Mouse (Mus musculus) kidney, adult 2 months (tissue): ENCODE measurements around the gene Evi5. TPM values are rescaled to one million over a fixed set of nuclear protein-coding genes. Genes with fewer than 3 reads are reported as not detected.
A peak's percentile ranks its signal among the peaks of the same experiment; 100 is the strongest.

Experiments
- DNase-seq: peaks from one replicate; pipeline ENCODE4 v3.0.0; 2021
- H3K27ac ChIP-seq: fragments of 200-500 bp; 2 replicates; pipeline ENCODE4 v1.5.1; 2012; ENCODE audit warnings: low read depth, low read length, control low read depth, inconsistent platforms; ENCODE audit not compliant: insufficient read depth
- H3K27me3 ChIP-seq: fragments of 200-500 bp; replicated peaks from 2 replicates; pipeline ENCODE4 v1.6.1; 2012; ENCODE audit warnings: mild to moderate bottlenecking, moderate library complexity, low read length, inconsistent platforms; ENCODE audit not compliant: control insufficient read depth, insufficient read depth
- H3K36me3 ChIP-seq: fragments of 200-500 bp; 2 replicates; pipeline ENCODE4 v1.6.1; 2012; ENCODE audit warnings: mild to moderate bottlenecking, moderate library complexity, low read length, inconsistent platforms; ENCODE audit not compliant: control insufficient read depth, insufficient read depth
- H3K4me1 ChIP-seq: fragments of 200-500 bp; 2 replicates; pipeline ENCODE4 v1.6.1; 2011; ENCODE audit warnings: low read length; ENCODE audit not compliant: control insufficient read depth, insufficient read depth
- H3K4me3 ChIP-seq: fragments of 200-500 bp; 2 replicates; pipeline ENCODE4 v1.5.1; 2011; ENCODE audit warnings: mild to moderate bottlenecking, low read depth, low read length, control low read depth; ENCODE audit not compliant: insufficient read depth
- CTCF ChIP-seq: fragments of 200-500 bp; conservative IDR thresholded peaks from 2 replicates; pipeline ENCODE4 v1.5.1; 2011; ENCODE audit warnings: low read depth, mild to moderate bottlenecking, control low read depth, low read length, moderate library complexity, mixed read lengths; ENCODE audit not compliant: insufficient read depth, insufficient read length
- POLR2A ChIP-seq: fragments of 200-500 bp; IDR thresholded peaks from one replicate; pipeline ENCODE4 v1.6.1; 2011; ENCODE audit warnings: low read depth, low read length, control low read depth
- WGBS: fragments of 180-500 bp; shearing (Covaris S2); methylation state at CpG from one replicate; pipeline ENCODE4 v1.1.7; 2018; 5-methylcytosine and 5-hydroxymethylcytosine counted together
- polyA plus RNA-seq: library from polyadenylated mRNA; depleted of rRNA; stranded (reverse); fragments of >200 nt; gene quantifications from 2 replicates; pipeline ENCODE4 v1.2.3, GENCODE M21; 2012

Evi5 gene
- polyA plus RNA-seq, 1 experiment = 39.0 TPM

GRCm38 (mm10) chr5:107909668-107910067 is 34.8 kb upstream of the Evi5 start:
- WGBS = 90% methylated on average over 3 of the region's 3 CpGs
- H3K36me3 ChIP-seq = peaks cover 18% of the 10 kb centered on the region

GRCm38 (mm10) chr5:107908514-107909110 is 33.7 kb upstream of the Evi5 start:
- no peak for DNase-seq
- no peaks in the 10 kb centered on the region for H3K27me3 ChIP-seq
- no peak overlapping the region for H3K27ac ChIP-seq
- H3K36me3 ChIP-seq = peaks cover 22% of the 10 kb centered on the region
- H3K4me3 ChIP-seq = no peak overlapping the region
- H3K4me1 ChIP-seq = no peaks in the 10 kb centered on the region
- TF ChIP-seq POLR2A (no peak), CTCF (no peak)
- 88% methylated on average over 2 of the region's 2 CpGs for WGBS

More at GRCm38 (mm10) chr5:107909668-107910067, 34.8 kb upstream of the Evi5 start:
- TF ChIP-seq CTCF (no peak), POLR2A (no peak)
- no peaks in the 10 kb centered on the region for H3K27me3 ChIP-seq
- H3K4me3 ChIP-seq = no peak overlapping the region
- no peak for DNase-seq
- H3K27ac ChIP-seq = no peak overlapping the region
- H3K4me1 ChIP-seq = no peaks in the 10 kb centered on the region

- WGBS = 59% methylated on average over 3 of the region's 3 CpGs
- TF ChIP-seq POLR2A (no peak), CTCF (no peak)
- DNase-seq = no peak
- Histone ChIP-seq H3K27ac (no peak overlapping the region), H3K27me3 (no peaks in the 10 kb centered on the region), H3K4me3 (no peak overlapping the region), H3K4me1 (peaks cover 3% of the 10 kb centered on the region; the same call in 1 of the 2 replicates), H3K36me3 (peaks cover 23% of the 10 kb centered on the region)
Measured at GRCm38 (mm10) chr5:107904325-107904724, 29.4 kb upstream of the Evi5 start.

- Histone ChIP-seq H3K4me1 (peaks cover 3% of the 10 kb centered on the region; the same call in 1 of the 2 replicates), H3K4me3 (peak overlapping the region; percentile 97), H3K27ac (0 out of 2 replicates have a peak overlapping the region, but pooled peaks have one; percentile 37), H3K36me3 (peaks cover 14% of the 10 kb centered on the region), H3K27me3 (no peaks in the 10 kb centered on the region)
- no peak for DNase-seq
- TF ChIP-seq CTCF = no peak
- no peak for TF ChIP-seq POLR2A
- under 1% methylated on average over 23 of the region's 23 CpGs for WGBS
Measured at GRCm38 (mm10) chr5:107901014-107901615, 26.2 kb upstream of the Evi5 start.

GRCm38 (mm10) chr5:107900206-107901013 is 25.5 kb upstream of the Evi5 start, which contains the start of gene Rpl5:
Rpl5 (plus strand) TSS chr5:107900502.
- WGBS = 4% methylated on average over 66 of the region's 66 CpGs
- TF ChIP-seq POLR2A (peak; percentile 95), CTCF (peak; percentile 95)
- Histone ChIP-seq H3K27ac (peak within 1 kb of the TSS; percentile 37), H3K4me3 (peak within 1 kb of the TSS; percentile 97), H3K36me3 (peaks cover 11% of the 10 kb centered on the region), H3K27me3 (no peaks in the 10 kb centered on the region), H3K4me1 (peaks cover 3% of the 10 kb centered on the region; the same call in 1 of the 2 replicates)
- DNase-seq = peak; percentile 97

- TF ChIP-seq POLR2A (no peak), CTCF (no peak)
- no peak for DNase-seq
- Histone ChIP-seq H3K27ac (no peak overlapping the region), H3K27me3 (no peaks in the 10 kb centered on the region), H3K36me3 (no peaks in the 10 kb centered on the region), H3K4me3 (no peak overlapping the region), H3K4me1 (0 out of 2 replicates have a peak, but pooled peaks cover under 1% of the 10 kb centered on the region)
- 60% methylated on average over 1 of the region's 1 CpGs for WGBS
Measured at GRCm38 (mm10) chr5:107896265-107896664, 21.4 kb upstream of the Evi5 start.
